15 mouse cellular contexts compared by ENCODE assay signal in genomic region chr16:75232133-75232532, GRCm38 (mm10).
"Had no signal": no experiment of that assay in that cellular context is flagged by ENCODE, and none has a peak within 500 bp of the region (broad histone marks: within the 10 kb centered on the region; RNA-seq: fewer than 3 reads in every experiment).

No protein-coding gene starts in this region.

- H3K9me3 ChIP-seq: intestine, embryonic 15.5 days; limb, embryonic 10.5 days; liver, embryonic 15.5 days; neural tube, embryonic 15.5 days; stomach, embryonic 15.5 days had no signal

- H3K4me1 ChIP-seq: intestine, embryonic 15.5 days; limb, embryonic 10.5 days; liver, embryonic 15.5 days; neural tube, embryonic 15.5 days; stomach, embryonic 15.5 days had no signal

- H3K9ac ChIP-seq: intestine, embryonic 15.5 days; liver, embryonic 15.5 days; neural tube, embryonic 15.5 days; stomach, embryonic 15.5 days had no signal

- ATAC-seq: intestine, embryonic 15.5 days; lung, postnatal 0 days had no signal

- H3K27ac ChIP-seq: intestine, embryonic 15.5 days; limb, embryonic 10.5 days; liver, embryonic 15.5 days; neural tube, embryonic 15.5 days; stomach, embryonic 15.5 days had no signal

- H3K27me3 ChIP-seq: intestine, embryonic 15.5 days; liver, embryonic 15.5 days; neural tube, embryonic 15.5 days; stomach, embryonic 15.5 days had no signal

- DNase-seq: kidney, adult 18-20 months; kidney, postnatal 10 days; kidney, postnatal 4 days; lung, adult 2 months; lung, postnatal 36 days; midbrain, embryonic 14.5 days; thymus, postnatal 4 days had no signal

- H3K4me3 ChIP-seq: intestine, embryonic 15.5 days; limb, embryonic 10.5 days; liver, embryonic 15.5 days; myocyte; neural tube, embryonic 15.5 days; stomach, embryonic 15.5 days had no signal

- H3K4me2 ChIP-seq: intestine, embryonic 15.5 days; liver, embryonic 11.5 days; liver, embryonic 15.5 days; neural tube, embryonic 15.5 days; stomach, embryonic 15.5 days had no signal

- H3K36me3 ChIP-seq: intestine, embryonic 15.5 days; limb, embryonic 10.5 days; liver, embryonic 15.5 days; neural tube, embryonic 15.5 days; stomach, embryonic 15.5 days had no signal
